Mouse (Mus musculus) stomach, embryonic 15.5 days (tissue): ENCODE measurements around the gene Tdrd12. TPM values are rescaled to one million over a fixed set of nuclear protein-coding genes. Genes with fewer than 3 reads are reported as not detected.
"Not testable (repeated sequence)": the region's sequence is repeated elsewhere in the genome, so short reads cannot be mapped to it uniquely, and the experiment has no call there.

Source experiments
- ATAC-seq: fragments of 200-750 bp; cut with Nextera tagmentation; 2 replicates; pipeline ENCODE4 v1.8.0; 2017; ENCODE audit warnings: low read depth, moderate number of reproducible peaks, moderate TSS enrichment; ENCODE audit not compliant: insufficient read depth, low FRiP score
- H3K27ac ChIP-seq: fragments of 300-500 bp; sonication (generic); 2 replicates; pipeline ENCODE4 v1.5.1; 2015; ENCODE audit warnings: mild to moderate bottlenecking, inconsistent platforms
- H3K27me3 ChIP-seq: fragments of 300-500 bp; sonication (generic); replicated peaks from 2 replicates; pipeline ENCODE4 v1.6.1; 2015; ENCODE audit warnings: inconsistent platforms
- H3K36me3 ChIP-seq: fragments of 300-500 bp; sonication (generic); 2 replicates; pipeline ENCODE4 v1.6.1; 2015; ENCODE audit warnings: inconsistent platforms
- H3K4me1 ChIP-seq: fragments of 300-500 bp; sonication (generic); 2 replicates; pipeline ENCODE4 v1.6.1; 2015; ENCODE audit warnings: inconsistent platforms
- H3K4me2 ChIP-seq: fragments of 300-500 bp; sonication (generic); 2 replicates; pipeline ENCODE4 v1.6.1; 2015; ENCODE audit warnings: mild to moderate bottlenecking, inconsistent platforms
- H3K4me3 ChIP-seq: fragments of 300-500 bp; sonication (generic); replicated peaks from 2 replicates; pipeline ENCODE4 v1.5.1; 2015; ENCODE audit warnings: inconsistent platforms
- H3K9ac ChIP-seq: fragments of 300-500 bp; sonication (generic); 2 replicates; pipeline ENCODE4 v1.6.1; 2015; ENCODE audit warnings: inconsistent platforms
- H3K9me3 ChIP-seq: fragments of 300-500 bp; sonication (generic); 2 replicates; pipeline ENCODE4 v1.6.1; 2016; ENCODE audit warnings: inconsistent platforms
- WGBS: fragments of 180-500 bp; shearing (Covaris S2); methylation state at CpG from one replicate; pipeline ENCODE4 v1.1.7; 2015; 5-methylcytosine and 5-hydroxymethylcytosine counted together
- polyA plus RNA-seq: library from polyadenylated mRNA; unstranded; fragments of >200 nt; fragmentation: Nextera tagmentation; extraction: Ambion mirVana; gene quantifications from 2 replicates; pipeline ENCODE4 v1.2.1, GENCODE M21; 2015

The Tdrd12 gene
- polyA plus RNA-seq, 1 experiment from 2014 or later: 0.44 TPM

DNA sequence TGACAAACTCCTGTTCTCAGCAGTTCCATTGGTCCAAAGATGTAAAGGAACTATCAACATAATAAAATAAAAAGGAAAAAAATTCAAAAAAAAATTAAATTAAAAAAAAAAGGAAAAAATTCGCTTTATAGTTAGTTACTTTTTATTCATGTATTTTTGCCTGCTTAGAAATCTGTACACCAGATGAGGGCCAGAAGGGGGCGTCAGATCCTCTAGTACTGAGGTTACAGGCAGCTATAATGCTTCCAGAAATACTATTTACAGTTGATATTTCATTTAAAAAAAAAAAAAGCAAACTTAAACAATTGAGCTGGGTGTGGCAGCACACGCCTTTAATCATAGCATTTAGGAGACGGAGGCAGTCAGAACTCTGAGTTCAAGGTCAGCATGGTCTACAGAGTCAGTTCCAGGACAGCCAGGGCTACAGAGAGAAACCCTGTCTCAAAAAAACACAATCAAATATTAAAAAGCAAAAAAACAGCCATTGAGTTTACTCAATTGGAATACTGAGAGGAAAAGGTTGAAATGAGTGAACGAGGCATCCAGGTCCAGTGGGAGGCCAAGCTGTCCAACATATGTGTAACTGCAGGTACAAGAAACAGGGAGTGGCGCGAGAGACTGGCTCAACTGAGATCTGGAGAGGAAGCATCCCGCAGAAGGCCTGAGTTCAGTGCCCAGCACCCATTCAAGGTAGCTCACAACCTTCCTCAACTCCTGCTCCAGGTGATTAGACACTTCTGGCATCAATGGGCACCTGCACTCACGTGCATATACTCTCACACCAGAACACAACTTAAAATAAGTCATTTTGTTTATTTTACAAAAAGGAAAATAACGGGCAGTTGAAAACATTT, 16.4 kb upstream of the Tdrd12 start:
- no peaks in the 10 kb centered on the region for H3K9me3 ChIP-seq

DNA sequence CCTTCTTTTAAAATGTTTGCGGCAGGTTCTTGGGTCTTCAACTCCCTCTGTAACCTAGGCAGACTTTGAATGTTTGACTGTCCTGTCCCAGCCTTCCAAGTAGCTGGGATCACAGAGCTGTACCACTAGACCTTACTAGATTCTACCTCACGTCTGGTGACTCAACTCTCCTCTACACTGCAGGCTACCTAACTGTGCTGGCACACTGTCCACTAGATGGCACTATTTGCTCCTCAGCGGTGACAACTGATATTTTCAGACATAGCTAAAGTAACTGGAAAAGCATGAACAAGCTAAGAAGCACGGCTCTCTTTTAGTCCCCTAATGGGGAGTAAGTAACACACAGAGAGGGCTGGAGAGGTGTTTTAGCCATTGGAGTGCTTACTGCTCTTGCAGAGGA, 8.3 kb upstream of the Tdrd12 start:
- 34% methylated on average over 4 of the region's 4 CpGs for WGBS
- no peaks in the 10 kb centered on the region for H3K4me1 ChIP-seq
- ATAC-seq: no peak; the same call in 1 of the 2 replicates
- H3K4me3 ChIP-seq: no peak overlapping the region
- no peak overlapping the region for H3K4me2 ChIP-seq
- no peaks in the 10 kb centered on the region for H3K9me3 ChIP-seq
- H3K9ac ChIP-seq: no peak overlapping the region
- H3K36me3 ChIP-seq: peaks cover 19% of the 10 kb centered on the region
- no peak overlapping the region for H3K27ac ChIP-seq
- H3K27me3 ChIP-seq: no peaks in the 10 kb centered on the region

More for the DNA sequence above, 16.4 kb upstream of the Tdrd12 start:
- Histone ChIP-seq H3K4me1 (0 out of 2 replicates have a peak, but pooled peaks cover 16% of the 10 kb centered on the region), H3K27me3 (no peaks in the 10 kb centered on the region), H3K9ac (no peak overlapping the region), H3K4me3 (peak overlapping the region; percentile 79), H3K27ac (peak overlapping the region; percentile 97; the same call in 1 of the 2 replicates), H3K36me3 (0 out of 2 replicates have a peak, but pooled peaks cover 9% of the 10 kb centered on the region), H3K4me2 (peak overlapping the region; percentile 95)
- WGBS: 54% methylated on average over 10 of the region's 10 CpGs
- ATAC-seq: no peak

DNA sequence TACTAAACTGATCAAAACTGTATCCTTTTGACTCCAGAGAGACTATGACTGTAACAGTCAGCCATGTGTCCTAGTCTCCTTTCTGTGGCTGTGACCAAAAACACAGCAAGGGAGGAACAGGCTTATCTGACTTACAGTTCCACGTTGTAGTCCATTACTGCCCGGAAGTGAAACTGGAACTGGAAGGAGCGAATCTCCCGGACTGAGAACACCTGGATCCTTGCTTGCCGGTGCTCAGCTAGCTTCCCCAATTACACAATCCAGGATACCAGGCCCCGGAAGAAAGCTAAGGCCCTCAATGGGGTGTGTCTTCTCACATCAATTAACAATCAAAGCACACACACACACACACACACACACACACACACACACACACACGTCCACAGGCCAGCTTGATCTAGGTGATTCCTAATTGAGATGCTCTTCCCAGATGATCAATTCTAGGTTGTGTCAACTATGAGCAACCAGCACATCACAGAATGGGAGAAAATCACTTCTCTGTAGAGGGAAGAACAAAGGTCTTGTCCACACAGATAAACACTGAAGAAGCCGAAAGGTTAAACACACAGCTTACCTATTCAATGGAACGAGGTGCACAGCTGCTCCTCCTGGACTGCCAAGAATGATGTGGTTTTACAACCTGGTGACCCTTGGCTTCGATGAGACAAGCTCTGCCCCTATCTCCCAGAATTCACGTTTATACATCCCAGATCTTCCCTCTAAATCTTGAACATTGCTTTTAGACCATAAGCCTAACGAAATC, 1.6 kb downstream of the Tdrd12 start:
- no peaks in the 10 kb centered on the region for H3K36me3 ChIP-seq
- no peak overlapping the region for H3K4me3 ChIP-seq
- H3K27ac ChIP-seq: no peak overlapping the region
- H3K9me3 ChIP-seq: no peaks in the 10 kb centered on the region
- no peaks in the 10 kb centered on the region for H3K27me3 ChIP-seq
- no peaks in the 10 kb centered on the region for H3K4me1 ChIP-seq
- no peak overlapping the region for H3K4me2 ChIP-seq
- WGBS: 45% methylated on average over 12 of the region's 12 CpGs
- no peak overlapping the region for H3K9ac ChIP-seq
- no peak for ATAC-seq

DNA sequence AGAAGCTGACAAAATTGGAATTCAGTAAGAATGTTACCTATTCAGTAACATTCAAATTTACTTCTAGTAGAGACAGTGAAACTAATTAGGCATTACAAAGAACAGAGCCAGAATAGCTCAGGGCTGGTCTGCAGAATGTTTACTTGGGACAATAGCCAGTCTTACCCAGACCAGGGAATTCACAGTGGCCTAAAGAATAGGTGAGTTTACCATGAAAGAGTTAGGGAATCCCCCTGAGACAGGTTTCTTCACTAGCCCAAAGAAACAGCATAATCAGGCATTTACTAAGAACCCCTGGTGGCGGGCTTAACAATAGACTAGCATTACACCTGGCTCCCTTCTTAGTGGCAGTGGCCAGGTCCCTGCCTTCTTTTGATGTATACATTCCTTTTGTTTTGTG, 7.0 kb downstream of the Tdrd12 start:
- H3K36me3 ChIP-seq, H3K4me1 ChIP-seq, H3K4me3 ChIP-seq, H3K9ac ChIP-seq, H3K27ac ChIP-seq, H3K27me3 ChIP-seq, H3K4me2 ChIP-seq, H3K9me3 ChIP-seq, ATAC-seq: not testable (repeated sequence)
- 52% methylated on average over 1 of the region's 1 CpGs for WGBS

DNA sequence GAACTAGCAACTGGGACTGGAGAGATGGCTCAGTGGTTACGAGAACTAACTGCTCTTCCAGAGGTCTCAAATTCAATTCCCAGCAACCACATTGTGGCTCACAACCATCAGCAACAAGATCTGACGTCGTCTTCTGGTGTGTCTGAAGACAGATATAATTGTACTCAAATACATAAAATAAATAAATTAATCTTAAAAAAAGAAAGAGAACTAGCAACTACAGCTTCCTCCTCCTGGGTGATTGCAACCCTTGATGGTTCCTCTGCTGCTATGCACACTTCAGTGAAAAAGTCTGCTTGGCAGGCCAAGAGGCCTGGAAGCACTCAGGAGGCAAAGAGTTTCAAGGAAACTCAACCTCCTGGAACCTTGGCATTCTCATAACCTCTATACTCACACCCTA, 7.5 kb downstream of the Tdrd12 start:
- Histone ChIP-seq H3K4me3 (no peak overlapping the region), H3K36me3 (no peaks in the 10 kb centered on the region), H3K4me2 (no peak overlapping the region), H3K9me3 (no peaks in the 10 kb centered on the region), H3K27ac (no peak overlapping the region), H3K27me3 (no peaks in the 10 kb centered on the region), H3K4me1 (no peaks in the 10 kb centered on the region), H3K9ac (no peak overlapping the region)
- no peak for ATAC-seq
- 73% methylated on average over 3 of the region's 3 CpGs for WGBS

DNA sequence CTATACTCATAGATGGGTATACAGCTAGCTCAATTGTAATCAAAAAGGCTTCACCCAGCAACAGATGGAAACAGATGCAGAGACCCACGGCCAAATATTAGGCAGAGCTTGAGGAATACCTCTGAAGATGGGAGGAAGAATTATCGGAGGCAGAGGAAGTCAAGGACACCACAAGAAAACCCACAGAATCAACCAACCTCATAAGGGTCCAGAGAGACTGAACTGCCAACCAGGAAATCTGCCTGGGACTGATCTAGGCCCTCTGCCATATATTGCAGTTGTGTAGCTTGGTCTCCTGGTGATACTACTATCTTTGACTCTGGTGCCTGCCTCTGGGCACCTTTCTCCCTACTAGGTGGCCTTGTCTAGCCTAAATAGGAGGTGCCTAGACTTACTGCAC, 10.8 kb downstream of the Tdrd12 start:
- WGBS: 77% methylated on average over 2 of the region's 2 CpGs
- no peak overlapping the region for H3K4me3 ChIP-seq
- no peak overlapping the region for H3K27ac ChIP-seq
- no peak overlapping the region for H3K9ac ChIP-seq
- no peaks in the 10 kb centered on the region for H3K4me1 ChIP-seq
- no peak overlapping the region for H3K4me2 ChIP-seq
- H3K27me3 ChIP-seq: no peaks in the 10 kb centered on the region
- ATAC-seq: no peak
- no peaks in the 10 kb centered on the region for H3K9me3 ChIP-seq
- H3K36me3 ChIP-seq: no peaks in the 10 kb centered on the region

DNA sequence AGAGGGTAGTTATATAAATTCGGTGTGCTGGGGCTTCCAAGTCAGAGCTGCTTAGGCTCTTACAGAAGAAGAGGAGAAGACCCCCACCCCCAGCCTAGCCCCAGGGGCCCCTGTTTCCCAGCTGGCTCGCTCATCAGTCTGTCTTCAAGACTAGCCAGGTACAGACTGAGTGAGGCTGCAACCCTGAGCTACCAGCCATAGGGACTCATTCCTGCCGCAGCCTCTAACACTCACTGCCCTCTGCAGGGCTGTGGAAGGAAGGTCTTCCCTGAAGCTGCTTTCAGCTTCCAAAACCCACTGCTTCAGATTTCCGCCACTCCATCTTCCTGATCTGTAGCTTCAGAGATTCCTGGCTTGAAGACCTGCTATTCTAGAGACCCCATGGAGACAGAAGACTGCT, 35.5 kb downstream of the Tdrd12 start:
- H3K27ac ChIP-seq: no peak overlapping the region
- WGBS: 20% methylated on average over 4 of the region's 4 CpGs
- no peaks in the 10 kb centered on the region for H3K27me3 ChIP-seq
- H3K9ac ChIP-seq: no peak overlapping the region
- H3K9me3 ChIP-seq: no peaks in the 10 kb centered on the region
- no peak; the same call in 1 of the 2 replicates for ATAC-seq
- no peaks in the 10 kb centered on the region for H3K36me3 ChIP-seq
- H3K4me1 ChIP-seq: no peaks in the 10 kb centered on the region
- H3K4me3 ChIP-seq: no peak overlapping the region
- H3K4me2 ChIP-seq: no peak overlapping the region

DNA sequence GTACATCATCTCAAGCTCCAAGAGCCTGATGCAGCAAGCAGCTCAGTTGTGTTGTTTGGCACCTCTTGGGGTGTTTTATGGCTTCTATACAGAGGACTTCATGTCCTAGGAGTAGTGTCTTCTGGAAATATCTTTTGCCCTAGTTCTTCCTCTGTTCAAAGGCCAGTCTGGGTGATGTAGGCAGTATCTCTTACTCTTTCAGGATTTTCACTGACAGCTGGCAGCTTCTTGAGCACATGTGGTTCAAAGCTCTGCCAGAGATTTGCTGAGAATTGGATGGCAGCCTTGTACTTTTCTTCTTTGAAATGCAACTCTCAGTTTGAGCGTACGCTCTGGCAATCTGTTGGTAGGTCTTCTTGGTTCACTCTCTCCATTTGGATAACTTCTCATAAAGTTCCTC, 40.0 kb downstream of the Tdrd12 start:
- no peaks in the 10 kb centered on the region for H3K9me3 ChIP-seq
- 93% methylated on average over 2 of the region's 2 CpGs for WGBS
- H3K4me1 ChIP-seq: no peaks in the 10 kb centered on the region
- H3K9ac ChIP-seq: no peak overlapping the region
- no peak overlapping the region for H3K27ac ChIP-seq
- H3K4me3 ChIP-seq: no peak overlapping the region
- no peaks in the 10 kb centered on the region for H3K36me3 ChIP-seq
- ATAC-seq: no peak
- H3K4me2 ChIP-seq: no peak overlapping the region
- no peaks in the 10 kb centered on the region for H3K27me3 ChIP-seq

DNA sequence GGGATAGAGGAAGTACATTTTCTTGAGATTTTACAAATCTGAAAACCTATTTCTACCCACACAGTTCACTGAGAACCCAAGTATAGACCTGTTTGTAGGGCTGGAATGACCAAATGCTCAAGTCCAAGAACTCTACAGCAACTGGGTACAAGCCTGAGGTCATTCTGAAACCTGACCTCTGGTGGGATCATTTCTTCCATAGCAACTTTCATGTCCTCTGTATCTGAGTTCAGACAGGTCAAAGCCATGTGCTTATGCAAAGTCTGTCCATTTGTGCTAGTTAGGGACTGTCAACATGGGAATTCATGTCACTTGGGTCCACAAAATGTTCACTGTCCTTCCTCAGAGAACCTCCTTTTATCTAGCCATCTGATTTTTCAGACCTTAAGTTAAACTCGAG, 46.5 kb downstream of the Tdrd12 start:
- no peak overlapping the region for H3K27ac ChIP-seq
- no peak for ATAC-seq
- H3K9ac ChIP-seq: no peak overlapping the region
- H3K4me1 ChIP-seq: no peaks in the 10 kb centered on the region
- H3K4me3 ChIP-seq: no peak overlapping the region
- no peaks in the 10 kb centered on the region for H3K27me3 ChIP-seq
- no peak overlapping the region for H3K4me2 ChIP-seq
- H3K9me3 ChIP-seq: no peaks in the 10 kb centered on the region
- no peaks in the 10 kb centered on the region for H3K36me3 ChIP-seq
- WGBS: 80% methylated on average over 1 of the region's 1 CpGs

DNA sequence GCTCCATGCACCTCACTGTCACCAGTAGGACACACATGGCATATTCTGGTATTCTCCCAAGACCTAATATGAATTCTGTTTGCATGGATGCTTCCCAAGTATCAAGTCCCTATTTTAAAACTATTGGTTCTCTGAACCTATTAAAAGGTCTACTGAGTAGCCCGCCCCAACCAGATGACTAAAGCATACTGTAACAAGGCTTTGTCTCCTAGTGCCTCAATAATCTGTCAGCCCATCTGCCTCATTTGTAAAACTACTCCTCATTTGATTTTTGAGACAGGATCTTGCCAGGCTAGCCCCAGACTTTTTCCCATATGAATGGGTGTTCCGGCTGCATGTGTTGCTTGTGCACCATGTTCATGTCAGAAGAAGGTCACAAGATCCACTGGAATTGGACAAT, 47.4 kb downstream of the Tdrd12 start:
- H3K36me3 ChIP-seq: no peaks in the 10 kb centered on the region
- no peak for ATAC-seq
- 90% methylated on average over 2 of the region's 2 CpGs for WGBS

DNA sequence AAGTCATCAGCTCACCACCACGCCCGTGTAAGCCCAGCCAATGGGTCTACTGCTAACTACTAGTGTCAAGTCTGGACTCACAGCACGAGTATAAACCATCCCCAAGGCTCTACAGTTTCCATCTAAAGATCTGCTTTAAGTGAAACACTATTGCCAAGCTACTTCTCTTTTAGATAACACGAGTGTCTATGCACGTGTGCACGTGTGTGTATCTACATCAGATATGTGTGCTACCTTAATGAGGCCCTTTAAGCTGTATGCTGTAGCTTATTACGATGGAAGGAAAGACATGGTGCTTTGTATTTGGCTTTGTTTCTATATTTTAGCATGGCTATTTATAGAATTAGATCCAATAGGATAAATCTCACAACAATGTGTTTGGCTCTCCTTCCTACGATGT, 51.0 kb downstream of the Tdrd12 start:
- Histone ChIP-seq H3K36me3 (no peaks in the 10 kb centered on the region), H3K9ac (no peak overlapping the region), H3K27ac (no peak overlapping the region), H3K9me3 (no peaks in the 10 kb centered on the region), H3K4me2 (no peak overlapping the region), H3K4me3 (no peak overlapping the region), H3K27me3 (no peaks in the 10 kb centered on the region), H3K4me1 (no peaks in the 10 kb centered on the region)
- no peak for ATAC-seq
- 80% methylated on average over 8 of the region's 8 CpGs for WGBS

More for the DNA sequence above, 47.4 kb downstream of the Tdrd12 start:
- Histone ChIP-seq H3K27ac (no peak overlapping the region), H3K9ac (no peak overlapping the region), H3K4me3 (no peak overlapping the region), H3K27me3 (no peaks in the 10 kb centered on the region), H3K9me3 (no peaks in the 10 kb centered on the region), H3K4me1 (no peaks in the 10 kb centered on the region), H3K4me2 (no peak overlapping the region)

DNA sequence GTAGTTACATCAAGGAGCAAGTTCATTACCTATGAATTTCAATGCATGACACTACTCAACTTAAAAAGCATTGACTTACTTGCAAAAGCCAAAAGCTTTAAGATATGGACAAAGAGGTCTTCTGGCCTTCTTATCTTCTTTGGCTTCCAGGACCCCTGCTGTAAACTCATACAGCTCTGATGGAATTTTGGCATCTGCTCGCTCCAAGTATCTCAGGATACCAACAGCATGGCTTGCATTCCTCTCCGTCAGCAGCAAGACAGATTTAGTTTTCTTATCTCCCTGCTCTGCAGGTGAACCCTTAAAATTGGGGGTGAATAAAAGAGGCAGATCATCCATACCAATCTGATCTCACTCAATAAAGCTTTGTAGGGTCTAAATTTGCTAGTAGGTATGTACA, 52.4 kb downstream of the Tdrd12 start:
- 56% methylated on average over 2 of the region's 2 CpGs for WGBS
- no peak overlapping the region for H3K4me2 ChIP-seq
- no peak for ATAC-seq
- no peak overlapping the region for H3K9ac ChIP-seq
- H3K27me3 ChIP-seq: no peaks in the 10 kb centered on the region
- no peaks in the 10 kb centered on the region for H3K36me3 ChIP-seq
- H3K4me1 ChIP-seq: no peaks in the 10 kb centered on the region
- H3K9me3 ChIP-seq: no peaks in the 10 kb centered on the region
- no peak overlapping the region for H3K4me3 ChIP-seq
- no peak overlapping the region for H3K27ac ChIP-seq
